Mouse (Mus musculus) midbrain, embryonic 12.5 days (tissue): Measurements from ENCODE around the gene Trim14. TPM values are rescaled to one million over a fixed set of nuclear protein-coding genes. Genes with fewer than 3 reads are reported as not detected.
A peak's percentile ranks its signal among the peaks of the same experiment; 100 is the strongest.

ENCODE experiments used
- ATAC-seq: fragments of 200-750 bp; cut with Nextera tagmentation; 2 replicates; pipeline ENCODE4 v1.8.0; 2017; ENCODE audit warnings: low read depth, moderate TSS enrichment, moderate library complexity; ENCODE audit not compliant: low FRiP score
- H3K27ac ChIP-seq: fragments of 300-500 bp; sonication (generic); replicated peaks from 2 replicates; pipeline ENCODE4 v1.5.1; 2016; ENCODE audit warnings: mild to moderate bottlenecking
- H3K27me3 ChIP-seq: fragments of 300-500 bp; sonication (generic); 2 replicates; pipeline ENCODE4 v1.6.1; 2016; ENCODE audit warnings: mild to moderate bottlenecking
- H3K36me3 ChIP-seq: fragments of 300-500 bp; sonication (generic); 2 replicates; pipeline ENCODE4 v1.6.1; 2016
- H3K4me1 ChIP-seq: fragments of 300-500 bp; sonication (generic); 2 replicates; pipeline ENCODE4 v1.6.1; 2016
- H3K4me2 ChIP-seq: fragments of 300-500 bp; sonication (generic); replicated peaks from 2 replicates; pipeline ENCODE4 v1.6.1; 2016; ENCODE audit warnings: mild to moderate bottlenecking, moderate library complexity
- H3K4me3 ChIP-seq: fragments of 300-500 bp; sonication (generic); 2 replicates; pipeline ENCODE4 v1.5.1; 2016; ENCODE audit warnings: mild to moderate bottlenecking
- H3K9ac ChIP-seq: fragments of 300-500 bp; sonication (generic); replicated peaks from 2 replicates; pipeline ENCODE4 v1.6.1; 2016; ENCODE audit warnings: mild to moderate bottlenecking, moderate library complexity
- H3K9me3 ChIP-seq: fragments of 300-500 bp; sonication (generic); 2 replicates; pipeline ENCODE4 v1.6.1; 2016; ENCODE audit warnings: mild to moderate bottlenecking
- WGBS: fragments of 180-500 bp; shearing (Covaris S2); methylation state at CpG from one replicate; pipeline ENCODE4 v1.1.7; 2016; 5-methylcytosine and 5-hydroxymethylcytosine counted together
- polyA plus RNA-seq: library from polyadenylated mRNA; unstranded; fragments of >200 nt; fragmentation: Nextera tagmentation; extraction: Ambion mirVana; gene quantifications from 2 replicates; pipeline ENCODE4 v1.2.1, GENCODE M21; 2016

Trim14 gene
- polyA plus RNA-seq, 1 experiment from 2014 or later = 1.4 TPM

- Histone ChIP-seq H3K9me3 (no peaks in the 10 kb centered on the region), H3K9ac (no peak overlapping the region), H3K4me1 (peaks cover 8% of the 10 kb centered on the region), H3K27me3 (peaks cover 5% of the 10 kb centered on the region; the same call in 1 of the 2 replicates), H3K36me3 (no peaks in the 10 kb centered on the region), H3K27ac (no peak overlapping the region), H3K4me3 (no peak overlapping the region), H3K4me2 (no peak overlapping the region)
- ATAC-seq = no peak
- WGBS = 89% methylated on average over 4 of the region's 4 CpGs
Observed at GRCm38 (mm10) chr4:46523324-46523723, 12.6 kb downstream of the Trim14 start.

GRCm38 (mm10) chr4:46521457-46521856 is 14.5 kb downstream of the Trim14 start:
- no peak overlapping the region for H3K9ac ChIP-seq
- H3K36me3 ChIP-seq = no peaks in the 10 kb centered on the region
- no peak overlapping the region for H3K27ac ChIP-seq
- 86% methylated on average over 10 of the region's 10 CpGs for WGBS
- H3K4me3 ChIP-seq = no peak overlapping the region
- H3K4me2 ChIP-seq = no peak overlapping the region
- 0 out of 2 replicates have a peak, but pooled peaks cover 5% of the 10 kb centered on the region for H3K9me3 ChIP-seq
- no peaks in the 10 kb centered on the region for H3K4me1 ChIP-seq
- no peak for ATAC-seq
- H3K27me3 ChIP-seq = peaks cover 5% of the 10 kb centered on the region; the same call in 1 of the 2 replicates

GRCm38 (mm10) chr4:46520491-46520890 is 15.4 kb downstream of the Trim14 start:
- H3K27ac ChIP-seq = no peak overlapping the region
- WGBS = 95% methylated on average over 2 of the region's 2 CpGs
- H3K4me1 ChIP-seq = no peaks in the 10 kb centered on the region
- peaks cover 5% of the 10 kb centered on the region; the same call in 1 of the 2 replicates for H3K27me3 ChIP-seq
- H3K4me3 ChIP-seq = no peak overlapping the region
- H3K36me3 ChIP-seq = no peaks in the 10 kb centered on the region
- H3K9me3 ChIP-seq = 0 out of 2 replicates have a peak, but pooled peaks cover 5% of the 10 kb centered on the region
- H3K4me2 ChIP-seq = no peak overlapping the region
- ATAC-seq = no peak
- H3K9ac ChIP-seq = no peak overlapping the region

GRCm38 (mm10) chr4:46507736-46508460 is 28.0 kb downstream of the Trim14 start:
- Histone ChIP-seq H3K4me3 (peak overlapping the region; percentile 66; the same call in 1 of the 2 replicates), H3K9ac (no peak overlapping the region), H3K27ac (no peak overlapping the region), H3K27me3 (peaks cover 29% of the 10 kb centered on the region), H3K4me2 (peak overlapping the region; percentile 82), H3K9me3 (no peaks in the 10 kb centered on the region), H3K36me3 (peaks cover 6% of the 10 kb centered on the region), H3K4me1 (peaks cover 9% of the 10 kb centered on the region; the same call in 1 of the 2 replicates)
- ATAC-seq = peak; percentile 19; the same call in 1 of the 2 replicates
- WGBS = 10% methylated on average over 16 of the region's 16 CpGs

- Histone ChIP-seq H3K9ac (peak overlapping the region; percentile 64), H3K4me1 (peaks cover 9% of the 10 kb centered on the region; the same call in 1 of the 2 replicates), H3K27me3 (peaks cover 29% of the 10 kb centered on the region), H3K36me3 (peaks cover 13% of the 10 kb centered on the region), H3K27ac (peak overlapping the region; percentile 71), H3K9me3 (no peaks in the 10 kb centered on the region), H3K4me2 (peak overlapping the region; percentile 82), H3K4me3 (peak overlapping the region; percentile 66)
- 1% methylated on average over 94 of the region's 94 CpGs for WGBS
- ATAC-seq = peak; percentile 94
Observed at GRCm38 (mm10) chr4:46506801-46507610, 28.9 kb downstream of the Trim14 start.

- Histone ChIP-seq H3K27me3 (peaks cover 29% of the 10 kb centered on the region), H3K9ac (no peak overlapping the region), H3K36me3 (peaks cover 27% of the 10 kb centered on the region), H3K4me2 (no peak overlapping the region), H3K9me3 (no peaks in the 10 kb centered on the region), H3K4me1 (peaks cover 9% of the 10 kb centered on the region; the same call in 1 of the 2 replicates), H3K4me3 (no peak overlapping the region), H3K27ac (no peak overlapping the region)
- 77% methylated on average over 8 of the region's 8 CpGs for WGBS
- ATAC-seq = no peak
Observed at GRCm38 (mm10) chr4:46505361-46506057, 30.4 kb downstream of the Trim14 start.

GRCm38 (mm10) chr4:46503881-46504280 is 32.1 kb downstream of the Trim14 start:
- no peak overlapping the region for H3K4me3 ChIP-seq
- 87% methylated on average over 3 of the region's 3 CpGs for WGBS
- H3K4me1 ChIP-seq = peaks cover 9% of the 10 kb centered on the region; the same call in 1 of the 2 replicates
- H3K9me3 ChIP-seq = no peaks in the 10 kb centered on the region
- peaks cover 29% of the 10 kb centered on the region for H3K27me3 ChIP-seq
- H3K4me2 ChIP-seq = no peak overlapping the region
- peaks cover 42% of the 10 kb centered on the region for H3K36me3 ChIP-seq
- ATAC-seq = no peak
- no peak overlapping the region for H3K9ac ChIP-seq
- no peak overlapping the region for H3K27ac ChIP-seq

- Histone ChIP-seq H3K4me3 (no peak overlapping the region), H3K9ac (no peak overlapping the region), H3K27ac (no peak overlapping the region), H3K4me2 (no peak overlapping the region), H3K36me3 (peaks cover 42% of the 10 kb centered on the region), H3K4me1 (peaks cover 9% of the 10 kb centered on the region; the same call in 1 of the 2 replicates), H3K9me3 (no peaks in the 10 kb centered on the region), H3K27me3 (peaks cover 29% of the 10 kb centered on the region)
- 73% methylated on average over 16 of the region's 16 CpGs for WGBS
- ATAC-seq = no peak
Observed at GRCm38 (mm10) chr4:46502606-46503502, 33.1 kb downstream of the Trim14 start.

GRCm38 (mm10) chr4:46498976-46499375 is 37.0 kb downstream of the Trim14 start:
- 17% methylated on average over 4 of the region's 4 CpGs for WGBS
- peaks cover 55% of the 10 kb centered on the region for H3K36me3 ChIP-seq

GRCm38 (mm10) chr4:46498511-46498910 is 37.4 kb downstream of the Trim14 start:
- WGBS = 76% methylated on average over 3 of the region's 3 CpGs
- Histone ChIP-seq H3K36me3 (peaks cover 60% of the 10 kb centered on the region), H3K4me3 (no peak overlapping the region), H3K4me1 (no peaks in the 10 kb centered on the region), H3K27me3 (no peaks in the 10 kb centered on the region), H3K9ac (no peak overlapping the region), H3K9me3 (no peaks in the 10 kb centered on the region), H3K4me2 (no peak overlapping the region), H3K27ac (no peak overlapping the region)
- ATAC-seq = no peak

More at GRCm38 (mm10) chr4:46498976-46499375, 37.0 kb downstream of the Trim14 start:
- Histone ChIP-seq H3K9me3 (no peaks in the 10 kb centered on the region), H3K9ac (no peak overlapping the region), H3K4me3 (no peak overlapping the region), H3K4me1 (no peaks in the 10 kb centered on the region), H3K27ac (no peak overlapping the region), H3K27me3 (0 out of 2 replicates have a peak, but pooled peaks cover under 1% of the 10 kb centered on the region), H3K4me2 (no peak overlapping the region)
- no peak for ATAC-seq
